Mouse (Mus musculus) neural tube, embryonic 14.5 days (tissue): ENCODE results near the gene Sppl3. TPM values are rescaled to one million over a fixed set of nuclear protein-coding genes. Genes with fewer than 3 reads are reported as not detected.

Experiments used
- ATAC-seq: fragments of 200-750 bp; cut with Nextera tagmentation; 2 replicates; pipeline ENCODE4 v1.8.0; 2017; ENCODE audit warnings: low read depth, mild to moderate bottlenecking, moderate TSS enrichment, moderate library complexity
- H3K27ac ChIP-seq: fragments of 300-500 bp; sonication (generic); 2 replicates; pipeline ENCODE4 v1.5.1; 2014; ENCODE audit warnings: low read depth, mild to moderate bottlenecking, control low read depth, low read length, moderate library complexity, mixed read lengths
- H3K27me3 ChIP-seq: fragments of 300-500 bp; sonication (generic); 2 replicates; pipeline ENCODE4 v1.6.1; 2014; ENCODE audit warnings: low read length; ENCODE audit not compliant: control insufficient read depth, insufficient read depth
- H3K36me3 ChIP-seq: fragments of 300-500 bp; sonication (generic); 2 replicates; pipeline ENCODE4 v1.6.1; 2014; ENCODE audit warnings: low read length, mixed read lengths; ENCODE audit not compliant: control insufficient read depth, insufficient read depth
- H3K4me1 ChIP-seq: fragments of 300-500 bp; sonication (generic); 2 replicates; pipeline ENCODE4 v1.6.1; 2014; ENCODE audit warnings: low read length; ENCODE audit not compliant: control insufficient read depth, insufficient read depth
- H3K4me2 ChIP-seq: fragments of 300-500 bp; sonication (generic); 2 replicates; pipeline ENCODE4 v1.6.1; 2014; ENCODE audit warnings: mild to moderate bottlenecking, low read depth, low read length, control low read depth
- H3K4me3 ChIP-seq: fragments of 300-500 bp; sonication (generic); 2 replicates; pipeline ENCODE4 v1.5.1; 2014; ENCODE audit warnings: low read depth, low read length, control low read depth, mixed read lengths
- H3K9ac ChIP-seq: fragments of 300-500 bp; sonication (generic); replicated peaks from 2 replicates; pipeline ENCODE4 v1.6.1; 2014; ENCODE audit warnings: low read depth, mild to moderate bottlenecking, control low read depth, low read length, mixed read lengths
- H3K9me3 ChIP-seq: fragments of 300-500 bp; sonication (generic); 2 replicates; pipeline ENCODE4 v1.6.1; 2016; ENCODE audit warnings: low read length; ENCODE audit not compliant: control insufficient read depth
- WGBS: fragments of 180-500 bp; shearing (Covaris S2); extraction: QIAGEN DNeasy Blood & Tissue Kit; methylation state at CpG from one replicate; pipeline ENCODE4 v1.1.7; 2014; 5-methylcytosine and 5-hydroxymethylcytosine counted together
- polyA plus RNA-seq: library from polyadenylated mRNA; unstranded; fragments of >200 nt; fragmentation: Nextera tagmentation; extraction: Ambion mirVana; gene quantifications from 2 replicates; pipeline ENCODE4 v1.2.1, GENCODE M21; 2014

Sppl3 gene
- polyA plus RNA-seq, result 32.7 and 33.4 TPM in 2 replicates

DNA sequence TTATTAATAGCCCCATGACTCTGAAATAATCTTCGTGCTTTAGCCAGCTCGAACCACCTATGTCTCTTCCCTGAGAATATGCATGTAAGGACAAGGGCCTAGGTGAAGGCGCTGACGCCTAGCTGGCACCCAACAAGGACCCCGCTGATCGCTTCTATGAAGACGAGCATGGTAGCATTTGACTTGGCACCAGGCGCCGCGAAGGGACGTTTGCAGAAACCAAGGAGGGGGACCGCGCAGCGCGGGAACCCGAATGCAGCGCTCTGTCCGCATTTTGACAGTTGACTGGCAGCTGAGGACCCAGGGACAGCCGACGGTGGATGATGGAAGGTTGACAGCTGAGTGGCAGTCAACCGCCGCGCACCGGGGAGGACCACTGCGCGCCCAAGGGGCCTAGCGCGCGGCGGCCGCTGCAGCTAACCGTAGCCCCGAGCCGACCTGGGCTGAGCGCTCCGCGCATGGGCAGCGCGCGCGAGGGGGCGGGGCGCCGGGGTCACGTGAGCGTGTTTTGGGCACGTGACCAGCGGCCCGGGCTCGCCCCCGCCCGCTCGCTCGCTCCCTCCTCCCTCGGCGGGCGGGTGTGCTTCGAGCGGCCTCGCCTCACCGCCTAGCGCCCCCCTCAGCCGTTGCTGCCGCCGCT, at the start of gene Sppl3:
Gene Sppl3, plus strand, starts transcription at position 561 of the 640 bp plus-strand sequence.
- ATAC-seq, result peak; percentile 94
- no peaks in the 10 kb centered on the region for H3K9me3 ChIP-seq
- H3K36me3 ChIP-seq, result no peaks in the 10 kb centered on the region
- peak within 1 kb of the TSS; percentile 98 for H3K9ac ChIP-seq
- H3K27me3 ChIP-seq, result no peaks in the 10 kb centered on the region
- H3K4me3 ChIP-seq, result peak within 1 kb of the TSS; percentile 97
- peak within 1 kb of the TSS; percentile 92 for H3K27ac ChIP-seq
- peak within 1 kb of the TSS; percentile 92 for H3K4me2 ChIP-seq
- under 1% methylated on average over 41 of the region's 65 CpGs for WGBS
- H3K4me1 ChIP-seq, result peaks cover 25% of the 10 kb centered on the region

DNA sequence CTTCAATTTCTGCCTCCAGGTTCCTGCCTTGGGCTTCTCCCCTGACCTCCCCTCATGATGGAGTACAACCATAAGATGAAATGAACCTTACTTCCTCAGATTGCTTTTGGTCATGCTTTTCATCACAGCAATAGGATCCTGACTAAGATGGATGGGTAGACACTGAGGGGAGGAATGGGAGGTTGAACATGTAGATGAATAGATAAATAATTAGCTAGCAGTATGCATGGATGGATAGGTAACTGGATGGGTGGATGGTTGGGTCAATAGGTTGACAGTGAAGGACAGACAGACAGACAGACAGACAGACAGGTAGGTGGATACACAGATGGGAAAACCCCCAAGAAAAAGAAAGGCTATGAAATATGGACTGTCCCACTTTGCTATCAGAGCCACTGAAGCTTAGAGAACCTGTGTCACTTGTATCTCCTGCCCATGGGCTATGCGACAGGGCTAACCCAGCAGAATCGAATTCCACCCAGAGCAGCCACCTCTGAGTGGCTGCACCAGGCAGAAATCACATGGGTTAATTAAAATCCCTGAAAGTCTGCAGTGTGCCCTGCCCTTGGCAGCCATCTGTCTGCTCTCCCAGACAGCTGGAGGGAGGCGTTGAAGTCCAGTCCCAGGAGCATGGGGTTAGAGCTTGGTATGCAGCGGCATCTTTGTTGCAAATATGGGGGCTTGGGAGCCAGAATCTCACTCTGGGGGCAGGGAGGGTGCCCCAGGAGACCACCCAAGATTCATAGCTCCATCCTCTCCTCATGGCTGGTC, 49.2 kb upstream of the Sppl3 start:
- no peak for ATAC-seq
- Histone ChIP-seq H3K27me3 (no peaks in the 10 kb centered on the region), H3K4me1 (no peaks in the 10 kb centered on the region), H3K9me3 (no peaks in the 10 kb centered on the region), H3K9ac (no peak overlapping the region), H3K27ac (no peak overlapping the region), H3K4me2 (no peak overlapping the region), H3K36me3 (no peaks in the 10 kb centered on the region), H3K4me3 (no peak overlapping the region)
- WGBS, result 46% methylated on average over 4 of the region's 4 CpGs

- H3K9ac ChIP-seq, result no peak overlapping the region
- no peaks in the 10 kb centered on the region for H3K9me3 ChIP-seq
- H3K4me1 ChIP-seq, result peaks cover 6% of the 10 kb centered on the region; the same call in 1 of the 2 replicates
- ATAC-seq, result no peak
- H3K4me3 ChIP-seq, result no peak overlapping the region
- no peaks in the 10 kb centered on the region; the same call in 1 of the 2 replicates for H3K27me3 ChIP-seq
- no peaks in the 10 kb centered on the region for H3K36me3 ChIP-seq
- 73% methylated on average over 7 of the region's 7 CpGs for WGBS
- H3K27ac ChIP-seq, result no peak overlapping the region
- no peak overlapping the region for H3K4me2 ChIP-seq
Observed at GRCm38 (mm10) chr5:114964315-114964966, 46.5 kb upstream of the Sppl3 start.

DNA sequence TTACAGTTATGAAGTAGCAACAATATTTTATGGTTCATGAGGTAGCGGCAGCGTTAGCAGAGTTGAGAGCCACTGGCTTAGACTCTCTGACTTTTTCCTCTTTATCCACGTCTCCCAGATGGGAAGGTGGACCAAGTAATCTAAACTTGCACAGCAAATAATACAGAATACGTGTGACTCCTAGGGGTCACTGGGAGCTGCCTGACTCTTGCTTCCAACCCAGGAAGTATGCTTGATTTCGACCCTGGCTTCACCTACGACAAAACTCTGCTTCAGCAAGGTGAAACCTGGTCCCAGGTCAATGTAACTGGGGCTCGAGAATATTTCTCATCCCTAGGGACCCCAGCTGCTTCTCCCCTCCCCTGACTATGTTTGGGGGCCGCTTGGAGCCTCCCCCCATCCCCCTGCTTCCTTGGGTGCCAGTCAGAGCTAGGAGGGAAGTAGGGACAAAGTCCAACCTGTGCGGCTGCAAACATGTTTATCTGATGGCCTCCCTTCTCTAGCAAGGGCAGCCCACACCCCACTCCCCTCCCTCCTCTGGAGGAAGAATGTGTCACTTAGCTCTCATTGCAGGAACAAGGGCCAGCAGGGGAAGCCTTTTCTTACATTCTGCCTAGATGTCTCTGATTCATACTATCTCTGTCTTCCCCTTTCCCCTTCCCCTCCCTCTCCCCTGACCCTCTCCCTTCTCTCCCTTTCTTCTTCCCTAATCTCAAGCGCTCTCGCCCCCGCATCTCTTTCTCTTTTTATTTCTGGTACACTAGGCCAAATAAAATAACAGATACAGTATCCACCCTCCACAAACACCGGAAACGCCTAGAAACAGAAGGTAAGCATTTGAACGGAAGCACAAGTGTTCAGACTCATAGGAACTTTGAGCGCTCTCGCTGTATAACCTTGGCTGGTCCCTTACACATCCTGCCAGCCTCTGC, 45.7 kb upstream of the Sppl3 start:
- H3K27ac ChIP-seq, result no peak overlapping the region

GRCm38 (mm10) chr5:114967523-114968268, 43.2 kb upstream of the Sppl3 start:
- Histone ChIP-seq H3K9me3 (no peaks in the 10 kb centered on the region), H3K4me1 (peaks cover 6% of the 10 kb centered on the region; the same call in 1 of the 2 replicates), H3K4me3 (no peak overlapping the region), H3K27ac (no peak overlapping the region), H3K27me3 (no peaks in the 10 kb centered on the region; the same call in 1 of the 2 replicates), H3K9ac (no peak overlapping the region), H3K36me3 (no peaks in the 10 kb centered on the region), H3K4me2 (no peak overlapping the region)
- ATAC-seq, result no peak
- WGBS, result 30% methylated on average over 14 of the region's 14 CpGs

More for the DNA sequence above, 45.7 kb upstream of the Sppl3 start:
- Histone ChIP-seq H3K27me3 (no peaks in the 10 kb centered on the region; the same call in 1 of the 2 replicates), H3K4me2 (no peak overlapping the region), H3K4me3 (no peak overlapping the region), H3K9ac (no peak overlapping the region), H3K4me1 (peaks cover 6% of the 10 kb centered on the region; the same call in 1 of the 2 replicates), H3K9me3 (no peaks in the 10 kb centered on the region), H3K36me3 (no peaks in the 10 kb centered on the region)
- no peak for ATAC-seq
- WGBS, result 71% methylated on average over 17 of the region's 17 CpGs

DNA sequence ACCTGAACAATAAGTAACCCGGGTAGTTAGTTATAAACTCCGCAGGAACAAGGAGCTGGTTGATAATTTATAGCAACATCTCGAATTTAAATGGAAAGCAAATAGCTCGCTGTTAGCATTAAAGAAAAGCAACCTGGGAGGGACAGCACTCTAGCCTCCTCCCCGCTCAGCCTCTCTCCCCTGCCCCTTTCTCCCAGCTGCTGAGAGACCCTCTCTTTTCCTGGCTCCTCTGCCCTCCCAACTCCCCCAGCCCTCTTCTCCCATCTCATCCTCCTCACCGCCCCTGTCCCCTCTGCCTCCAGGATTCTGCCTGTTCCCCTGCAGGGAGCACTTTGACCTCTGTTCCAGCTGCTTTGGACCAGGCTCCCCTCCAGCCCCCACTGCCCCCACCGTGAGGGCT, 42.3 kb upstream of the Sppl3 start:
- H3K27me3 ChIP-seq, result no peaks in the 10 kb centered on the region; the same call in 1 of the 2 replicates
- ATAC-seq, result no peak
- H3K9ac ChIP-seq, result no peak overlapping the region
- no peak overlapping the region for H3K4me2 ChIP-seq
- WGBS, result 8% methylated on average over 7 of the region's 7 CpGs
- H3K4me1 ChIP-seq, result peaks cover 6% of the 10 kb centered on the region; the same call in 1 of the 2 replicates
- no peaks in the 10 kb centered on the region for H3K9me3 ChIP-seq
- no peaks in the 10 kb centered on the region for H3K36me3 ChIP-seq
- no peak overlapping the region for H3K27ac ChIP-seq
- no peak overlapping the region for H3K4me3 ChIP-seq

GRCm38 (mm10) chr5:114969064-114969463, 41.9 kb upstream of the Sppl3 start:
- no peak overlapping the region for H3K9ac ChIP-seq
- no peaks in the 10 kb centered on the region; the same call in 1 of the 2 replicates for H3K27me3 ChIP-seq
- ATAC-seq, result no peak
- no peak overlapping the region for H3K4me2 ChIP-seq
- 10% methylated on average over 4 of the region's 4 CpGs for WGBS
- no peaks in the 10 kb centered on the region for H3K36me3 ChIP-seq
- peaks cover 6% of the 10 kb centered on the region; the same call in 1 of the 2 replicates for H3K4me1 ChIP-seq
- H3K4me3 ChIP-seq, result no peak overlapping the region
- no peak overlapping the region for H3K27ac ChIP-seq
- no peaks in the 10 kb centered on the region for H3K9me3 ChIP-seq
